Mouse (Mus musculus) heart, adult 2 months (tissue): ENCODE measurements at regions not wholly inside any gene's neighbourhood (a gene's known extent, or its start where the extent isn't known, plus 50 kb on each side); places are given as distances from the start of the nearest gene placed in this dataset.

Experiments used
- DNase-seq, 2 experiments: peaks; one replicate each; pipeline ENCODE4 v3.0.0; 2021
- H3K27ac ChIP-seq: fragments of 200-600 bp; 2 replicates; pipeline ENCODE4 v1.8.1; 2022
- H3K27me3 ChIP-seq: fragments of 200-500 bp; 2 replicates; pipeline ENCODE4 v1.6.1; 2012; ENCODE audit warnings: mild to moderate bottlenecking, low read length, inconsistent platforms, mixed read lengths; ENCODE audit not compliant: control insufficient read depth, insufficient read depth
- H3K36me3 ChIP-seq: fragments of 200-500 bp; 2 replicates; pipeline ENCODE4 v1.6.1; 2012; ENCODE audit warnings: low read length, inconsistent platforms; ENCODE audit not compliant: control insufficient read depth, insufficient read depth
- H3K4me1 ChIP-seq: fragments of 200-500 bp; 2 replicates; pipeline ENCODE4 v1.6.1; 2011; ENCODE audit warnings: low read length; ENCODE audit not compliant: control insufficient read depth, insufficient read depth
- H3K4me3 ChIP-seq: fragments of 200-600 bp; 2 replicates; pipeline ENCODE4 v1.8.1; 2022
- H3K79me2 ChIP-seq: fragments of 200-500 bp; replicated peaks from 2 replicates; pipeline ENCODE4 v1.6.1; 2012; ENCODE audit warnings: mild to moderate bottlenecking, inconsistent platforms, low read length, moderate library complexity, mixed read lengths; ENCODE audit not compliant: control insufficient read depth, insufficient read depth
- H3K9ac ChIP-seq: fragments of 200-500 bp; 2 replicates; pipeline ENCODE4 v1.6.1; 2012; ENCODE audit warnings: low read depth, mild to moderate bottlenecking, control low read depth, inconsistent platforms, low read length, mixed read lengths
- CTCF ChIP-seq: fragments of 200-600 bp; IDR thresholded peaks from 2 replicates; pipeline ENCODE4 v1.8.1; 2022; ENCODE audit warnings: antibody characterized with exemption, mild to moderate bottlenecking, moderate library complexity
- EP300 ChIP-seq: fragments of 200-500 bp; IDR thresholded peaks from 2 replicates; pipeline ENCODE4 v1.6.1; 2011; ENCODE audit warnings: low read depth, low read length, control low read depth; ENCODE audit not compliant: insufficient read depth
- POLR2A ChIP-seq: fragments of 200-500 bp; IDR thresholded peaks from 2 replicates; pipeline ENCODE4 v1.6.1; 2011; ENCODE audit warnings: mild to moderate bottlenecking, low read depth, low read length, control low read depth; ENCODE audit not compliant: insufficient read depth
- WGBS: fragments of 180-500 bp; shearing (Covaris S2); methylation state at CpG from one replicate; pipeline ENCODE4 v1.1.7; 2018; 5-methylcytosine and 5-hydroxymethylcytosine counted together
- intact Hi-C: fragments of 180-260 bp; cut with DNase I; formaldehyde crosslinking; loops from one replicate; pipeline ENCODE4 v1.15.1; 2025

- H3K4me1 ChIP-seq = no peaks in the 10 kb centered on the region
- DNase-seq = no peak
- H3K4me3 ChIP-seq = no peak overlapping the region
- no peaks in the 10 kb centered on the region for H3K79me2 ChIP-seq
- intact Hi-C loops = no loop called here
- H3K27ac ChIP-seq = no peak overlapping the region
- H3K9ac ChIP-seq = no peak overlapping the region
- no peaks in the 10 kb centered on the region for H3K27me3 ChIP-seq
- no peak for TF ChIP-seq CTCF
- TF ChIP-seq POLR2A = no peak
- no peak for TF ChIP-seq EP300
- 27% methylated on average over 5 of the region's 5 CpGs for WGBS
- H3K36me3 ChIP-seq = no peaks in the 10 kb centered on the region
Measured at GRCm38 (mm10) chr7:37098950-37099349, 401.0 kb downstream of the Tshz3 start.

DNA sequence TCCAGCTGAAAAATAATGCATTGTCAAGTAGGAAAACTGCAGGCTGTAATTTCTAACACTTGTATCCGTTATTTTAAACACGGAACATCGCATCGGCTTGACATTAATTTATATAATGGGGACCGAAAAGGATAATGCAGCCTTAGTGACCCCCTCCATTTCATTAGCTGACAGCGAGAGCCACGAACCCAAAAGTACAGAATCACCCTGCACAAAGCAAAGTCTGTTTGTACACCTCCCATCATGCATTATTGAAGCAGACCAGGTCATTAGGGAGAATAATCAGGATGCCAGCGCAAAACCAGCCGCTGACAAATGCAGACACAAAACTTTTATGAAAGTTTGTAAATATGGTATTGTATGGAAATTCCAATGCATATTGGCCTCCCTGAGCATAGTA, 406.8 kb downstream of the Tshz3 start:
- no peak overlapping the region for H3K27ac ChIP-seq
- H3K4me1 ChIP-seq = no peaks in the 10 kb centered on the region
- DNase-seq = no peak
- no peaks in the 10 kb centered on the region for H3K79me2 ChIP-seq
- H3K27me3 ChIP-seq = no peaks in the 10 kb centered on the region
- TF ChIP-seq EP300 (no peak), CTCF (no peak), POLR2A (no peak)
- intact Hi-C loops = no loop called here
- no peaks in the 10 kb centered on the region for H3K36me3 ChIP-seq
- WGBS = 88% methylated on average over 9 of the region's 9 CpGs
- H3K9ac ChIP-seq = no peak overlapping the region
- H3K4me3 ChIP-seq = no peak overlapping the region

- H3K79me2 ChIP-seq = no peaks in the 10 kb centered on the region
- H3K27ac ChIP-seq = no peak overlapping the region
- H3K27me3 ChIP-seq = no peaks in the 10 kb centered on the region
- no peaks in the 10 kb centered on the region for H3K4me1 ChIP-seq
- TF ChIP-seq CTCF = no peak
- no peak for TF ChIP-seq EP300
- no peak for TF ChIP-seq POLR2A
- intact Hi-C loops = no loop called here
- H3K9ac ChIP-seq = no peak overlapping the region
- no peak for DNase-seq
- WGBS = 76% methylated on average over 6 of the region's 6 CpGs
- H3K4me3 ChIP-seq = no peak overlapping the region
- no peaks in the 10 kb centered on the region for H3K36me3 ChIP-seq
Measured at GRCm38 (mm10) chr7:37111071-37111470, 413.2 kb downstream of the Tshz3 start.

DNA sequence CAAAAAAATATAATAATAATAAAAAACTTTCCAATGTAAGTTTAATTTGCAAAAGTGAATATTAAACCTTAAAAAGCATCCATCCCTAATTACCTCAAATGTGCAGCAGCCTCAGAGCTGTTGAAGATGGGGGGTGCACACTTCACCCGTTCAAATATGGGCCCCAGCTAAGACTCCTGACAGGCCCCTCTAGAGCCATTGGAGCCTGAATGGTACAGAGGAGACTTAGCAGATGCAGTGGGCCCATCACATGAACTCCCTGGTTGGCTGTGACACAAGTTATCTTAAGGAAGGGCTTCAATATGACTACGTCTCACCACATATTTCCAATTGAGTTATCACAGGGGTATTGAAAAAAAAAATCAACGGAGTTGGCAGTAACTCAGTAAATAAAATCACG, 422.9 kb downstream of the Tshz3 start:
- Histone ChIP-seq H3K36me3 (no peaks in the 10 kb centered on the region), H3K4me3 (no peak overlapping the region), H3K27me3 (0 out of 2 replicates have a peak, but pooled peaks cover 2% of the 10 kb centered on the region), H3K79me2 (no peaks in the 10 kb centered on the region), H3K27ac (no peak overlapping the region), H3K4me1 (no peaks in the 10 kb centered on the region), H3K9ac (no peak overlapping the region)
- WGBS = 79% methylated on average over 4 of the region's 4 CpGs
- TF ChIP-seq EP300 (no peak), POLR2A (no peak), CTCF (no peak)
- intact Hi-C loops = no loop called here
- DNase-seq = no peak

DNA sequence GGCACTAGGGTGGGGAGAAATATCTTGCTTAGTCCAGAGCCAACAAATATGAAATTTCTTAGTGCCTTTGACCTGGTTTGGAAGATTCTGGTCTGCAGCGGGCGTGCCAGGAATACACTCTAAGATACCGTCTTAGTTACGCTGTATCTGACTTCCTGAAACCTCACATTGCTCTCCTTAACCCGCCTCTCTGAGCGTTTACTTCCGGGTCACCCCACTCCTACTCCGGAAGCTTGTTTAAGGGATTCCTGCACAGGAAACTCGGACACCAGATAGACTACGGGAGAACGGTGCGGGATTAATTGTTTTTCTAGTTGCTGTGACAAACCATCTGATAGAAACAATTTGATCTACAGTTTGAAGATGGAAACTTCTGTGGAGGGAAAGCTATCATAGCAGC, 442.3 kb downstream of the Tshz3 start:
- no peak overlapping the region for H3K9ac ChIP-seq
- DNase-seq = peak; percentile 4 to 17
- no peaks in the 10 kb centered on the region for H3K27me3 ChIP-seq
- H3K79me2 ChIP-seq = no peaks in the 10 kb centered on the region
- H3K27ac ChIP-seq = no peak overlapping the region
- no peaks in the 10 kb centered on the region for H3K36me3 ChIP-seq
- TF ChIP-seq POLR2A (no peak), CTCF (no peak), EP300 (no peak)
- intact Hi-C loops = no loop called here
- no peaks in the 10 kb centered on the region for H3K4me1 ChIP-seq
- peak overlapping the region; percentile 16; the same call in 1 of the 2 replicates for H3K4me3 ChIP-seq
- WGBS = 51% methylated on average over 12 of the region's 12 CpGs

DNA sequence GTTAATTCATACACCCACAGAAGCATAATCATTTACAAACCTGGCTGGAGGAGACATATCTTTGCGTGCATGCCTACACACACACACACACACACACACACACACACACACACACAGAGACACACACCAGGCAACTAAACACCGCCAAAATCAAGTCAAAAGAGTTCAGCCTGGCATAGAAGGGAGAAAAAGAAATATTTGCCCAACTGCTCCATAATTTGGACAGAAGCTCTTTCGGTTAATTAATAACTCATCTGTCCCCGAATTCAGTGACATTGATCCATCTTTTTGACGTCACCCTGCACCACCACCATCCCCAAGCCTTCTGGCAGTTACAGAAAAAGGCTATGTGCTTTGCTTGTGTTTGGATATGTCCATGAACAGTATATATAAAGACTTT, 444.9 kb downstream of the Tshz3 start:
- Histone ChIP-seq H3K9ac (no peak overlapping the region), H3K4me3 (no peak overlapping the region), H3K27me3 (no peaks in the 10 kb centered on the region), H3K27ac (no peak overlapping the region), H3K4me1 (no peaks in the 10 kb centered on the region), H3K36me3 (no peaks in the 10 kb centered on the region), H3K79me2 (no peaks in the 10 kb centered on the region)
- WGBS = 79% methylated on average over 5 of the region's 5 CpGs
- no peak for TF ChIP-seq EP300
- TF ChIP-seq CTCF = no peak
- no peak for TF ChIP-seq POLR2A
- intact Hi-C loops = no loop called here
- no peak for DNase-seq

DNA sequence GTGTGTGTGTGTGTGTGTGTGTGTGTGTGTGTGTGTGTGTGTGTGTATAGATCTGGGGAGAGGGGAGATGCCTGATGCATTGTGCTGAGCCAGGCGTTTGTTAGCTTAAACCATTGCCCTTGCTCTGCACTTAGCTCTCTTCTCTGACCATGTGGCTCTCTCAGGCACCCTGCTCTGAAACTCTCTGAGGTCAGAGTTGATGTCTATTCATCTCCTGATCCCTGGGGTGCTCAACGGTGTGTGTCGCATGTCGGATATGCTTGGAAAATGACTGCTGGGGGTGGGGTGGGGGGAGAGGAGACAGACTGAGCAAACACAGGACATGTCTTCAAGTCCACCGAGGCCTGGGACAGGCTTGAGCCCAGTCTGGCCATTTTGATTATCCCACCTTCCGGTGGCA, 446.4 kb downstream of the Tshz3 start:
- Histone ChIP-seq H3K79me2 (no peaks in the 10 kb centered on the region), H3K4me3 (no peak overlapping the region), H3K27ac (no peak overlapping the region), H3K4me1 (no peaks in the 10 kb centered on the region), H3K36me3 (no peaks in the 10 kb centered on the region), H3K9ac (no peak overlapping the region), H3K27me3 (no peaks in the 10 kb centered on the region)
- no peak for DNase-seq
- intact Hi-C loops = no loop called here
- TF ChIP-seq EP300 (no peak), CTCF (no peak), POLR2A (no peak)
- 51% methylated on average over 6 of the region's 6 CpGs for WGBS
